Mouse (Mus musculus): Measurements from ENCODE around the gene Tnrc6b. TPM values are rescaled to one million over a fixed set of nuclear protein-coding genes. Genes with fewer than 3 reads are reported as not detected.

Gene Tnrc6b
- total and polyA plus RNA-seq, 2 experiments: 7.3 to 18.2 TPM

DNA sequence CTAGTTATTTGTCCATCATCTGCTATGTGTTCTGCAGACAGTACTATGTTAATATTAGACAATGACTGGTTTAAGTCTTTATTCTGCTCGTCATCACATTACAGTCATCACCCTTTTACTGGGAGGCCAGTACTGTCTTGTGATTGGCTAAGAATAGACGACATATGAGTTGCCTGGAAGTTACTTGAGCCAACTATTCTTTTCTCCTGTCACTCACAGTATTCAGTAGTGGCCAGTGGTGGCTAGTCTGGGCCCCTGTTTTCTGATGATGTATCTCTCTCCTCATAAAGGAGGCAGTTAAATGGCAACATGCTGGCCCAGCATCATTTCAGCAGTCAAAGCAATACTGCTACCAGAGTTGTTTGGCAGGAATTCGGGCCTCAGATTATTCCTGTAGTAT is 163.6 kb downstream of the Tnrc6b start:
- H3K4me1 ChIP-seq (ENCODE audit: control insufficient read depth, insufficient read depth, low read length): peaks cover 2% of the 10 kb centered on the region; the same call in 1 of the 2 replicates
- no peaks in the 10 kb centered on the region for H3K27me3 ChIP-seq (ENCODE audit: control insufficient read depth, insufficient read depth, low read length)
- no peaks in the 10 kb centered on the region for H3K79me2 ChIP-seq (ENCODE audit: control insufficient read depth, insufficient read depth, low read length)
- no peak overlapping the region for H3K9ac ChIP-seq (ENCODE audit: low read depth, low read length)
- TF ChIP-seq CTCF (IDR thresholded peaks at IDR 0.05; ENCODE audit: low read depth, low read length) (no peak), POLR2A (IDR thresholded peaks at IDR 0.05; ENCODE audit: extremely low read depth, insufficient read depth, low read length) (no peak)
- no peak overlapping the region for H3K27ac ChIP-seq (replicated peaks; ENCODE audit: insufficient read depth, low read depth, low read length)
- peaks cover 16% of the 10 kb centered on the region; the same call in 1 of the 2 replicates for H3K36me3 ChIP-seq (ENCODE audit: control insufficient read depth, insufficient read depth, low read length)
- WGBS: 87% methylated on average over 3 of the region's 3 CpGs
- no peak for DNase-seq (ENCODE audit: extremely low read depth, low read depth, low spot score)
- no peak overlapping the region for H3K4me3 ChIP-seq (ENCODE audit: insufficient read depth, low read depth, low read length)

DNA sequence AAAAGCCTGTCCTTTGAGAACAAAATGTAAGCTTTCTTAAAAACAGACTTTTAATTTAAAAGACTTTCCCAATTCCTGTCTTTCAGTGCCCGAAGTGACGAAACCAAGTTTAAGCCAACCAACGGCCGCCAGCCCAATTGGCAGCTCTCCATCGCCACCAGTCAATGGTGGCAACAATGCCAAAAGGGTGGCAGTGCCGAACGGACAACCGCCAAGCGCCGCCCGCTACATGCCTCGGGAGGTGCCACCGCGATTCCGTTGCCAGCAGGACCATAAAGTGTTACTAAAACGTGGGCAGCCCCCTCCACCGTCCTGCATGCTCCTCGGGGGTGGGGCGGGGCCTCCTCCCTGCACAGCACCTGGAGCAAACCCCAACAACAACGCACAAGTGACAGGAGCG is 165.1 kb downstream of the Tnrc6b start:
- no peak overlapping the region for H3K27ac ChIP-seq (replicated peaks; ENCODE audit: insufficient read depth, low read depth, low read length)
- peaks cover 2% of the 10 kb centered on the region; the same call in 1 of the 2 replicates for H3K4me1 ChIP-seq (ENCODE audit: control insufficient read depth, insufficient read depth, low read length)
- WGBS: 37% methylated on average over 21 of the region's 21 CpGs
- H3K27me3 ChIP-seq (ENCODE audit: control insufficient read depth, insufficient read depth, low read length): no peaks in the 10 kb centered on the region
- H3K79me2 ChIP-seq (ENCODE audit: control insufficient read depth, insufficient read depth, low read length): 0 out of 2 replicates have a peak, but pooled peaks cover 4% of the 10 kb centered on the region
- no peak overlapping the region for H3K4me3 ChIP-seq (ENCODE audit: insufficient read depth, low read depth, low read length)
- DNase-seq (ENCODE audit: extremely low read depth, low read depth, low spot score): peak; percentile 79
- no peak for TF ChIP-seq CTCF (IDR thresholded peaks at IDR 0.05; ENCODE audit: low read depth, low read length)
- TF ChIP-seq POLR2A (IDR thresholded peaks at IDR 0.05; ENCODE audit: extremely low read depth, insufficient read depth, low read length): no peak
- H3K36me3 ChIP-seq (ENCODE audit: control insufficient read depth, insufficient read depth, low read length): peaks cover 25% of the 10 kb centered on the region
- no peak overlapping the region for H3K9ac ChIP-seq (ENCODE audit: low read depth, low read length)

DNA sequence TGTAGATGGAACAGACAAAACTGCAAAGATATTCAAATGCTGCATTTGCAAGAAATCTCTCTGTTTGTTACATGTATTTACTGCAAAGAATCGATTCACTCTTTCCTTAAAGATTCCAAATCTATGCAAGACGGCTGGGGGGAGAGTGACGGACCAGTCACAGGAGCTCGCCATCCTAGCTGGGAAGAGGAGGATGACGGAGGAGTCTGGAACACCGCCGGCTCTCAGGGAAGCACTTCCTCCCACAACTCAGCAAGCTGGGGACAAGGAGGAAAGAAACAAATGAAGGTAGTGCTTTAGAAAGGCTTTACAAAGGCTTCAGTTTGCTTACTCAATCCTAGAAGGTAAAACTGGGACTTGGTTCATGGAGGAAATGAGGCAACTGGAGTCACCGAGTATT is 173.0 kb downstream of the Tnrc6b start:
- 85% methylated on average over 8 of the region's 8 CpGs for WGBS
- H3K9ac ChIP-seq (ENCODE audit: low read depth, low read length): no peak overlapping the region
- H3K27ac ChIP-seq (replicated peaks; ENCODE audit: insufficient read depth, low read depth, low read length): no peak overlapping the region
- TF ChIP-seq POLR2A (IDR thresholded peaks at IDR 0.05; ENCODE audit: extremely low read depth, insufficient read depth, low read length): no peak
- TF ChIP-seq CTCF (IDR thresholded peaks at IDR 0.05; ENCODE audit: low read depth, low read length): no peak
- H3K4me3 ChIP-seq (ENCODE audit: insufficient read depth, low read depth, low read length): no peak overlapping the region
- H3K27me3 ChIP-seq (ENCODE audit: control insufficient read depth, insufficient read depth, low read length): no peaks in the 10 kb centered on the region
- H3K79me2 ChIP-seq (ENCODE audit: control insufficient read depth, insufficient read depth, low read length): 0 out of 2 replicates have a peak, but pooled peaks cover 4% of the 10 kb centered on the region
- peaks cover 66% of the 10 kb centered on the region for H3K36me3 ChIP-seq (ENCODE audit: control insufficient read depth, insufficient read depth, low read length)
- H3K4me1 ChIP-seq (ENCODE audit: control insufficient read depth, insufficient read depth, low read length): no peaks in the 10 kb centered on the region
- DNase-seq (ENCODE audit: extremely low read depth, low read depth, low spot score): no peak

DNA sequence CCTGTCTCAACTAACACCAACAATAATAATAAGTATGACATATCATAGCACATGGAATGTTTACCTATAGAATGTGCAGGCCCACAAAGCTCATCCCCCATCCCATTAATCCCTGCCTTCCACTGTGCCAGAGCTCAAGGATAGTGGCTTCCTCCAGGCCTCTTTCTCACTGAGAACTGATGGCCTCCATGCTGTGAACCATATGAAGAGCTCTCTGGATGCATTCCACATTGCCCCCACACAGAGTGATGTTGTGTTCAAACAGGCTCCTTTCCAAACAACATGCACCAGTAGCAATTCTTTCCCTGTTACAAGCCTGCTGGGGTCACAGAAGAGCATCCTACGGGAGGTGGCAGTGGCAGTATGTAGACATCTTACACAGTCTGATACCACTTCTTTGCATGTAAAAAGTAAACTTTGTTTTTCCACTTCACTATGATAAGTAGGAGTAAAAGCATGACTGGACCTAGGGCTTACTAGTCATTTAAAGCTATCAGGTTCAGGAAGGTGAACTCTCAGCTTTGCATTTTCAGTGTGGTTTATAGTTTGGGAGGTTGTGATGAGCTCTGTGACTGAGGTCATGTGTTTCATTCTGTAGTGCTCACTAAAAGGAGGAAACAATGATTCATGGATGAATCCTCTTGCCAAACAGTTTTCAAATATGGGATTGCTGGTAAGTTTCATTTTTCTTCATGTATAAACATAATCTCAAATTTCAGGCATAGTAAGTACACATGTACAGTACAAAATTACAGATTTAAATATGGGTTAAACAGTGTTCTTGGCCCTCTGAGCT is 175.4 kb downstream of the Tnrc6b start:
- 98% methylated on average over 1 of the region's 1 CpGs for WGBS
- Histone ChIP-seq H3K27ac (replicated peaks; ENCODE audit: insufficient read depth, low read depth, low read length) (no peak overlapping the region), H3K4me1 (ENCODE audit: control insufficient read depth, insufficient read depth, low read length) (no peaks in the 10 kb centered on the region), H3K27me3 (ENCODE audit: control insufficient read depth, insufficient read depth, low read length) (no peaks in the 10 kb centered on the region), H3K79me2 (ENCODE audit: control insufficient read depth, insufficient read depth, low read length) (no peaks in the 10 kb centered on the region), H3K4me3 (ENCODE audit: insufficient read depth, low read depth, low read length) (no peak overlapping the region), H3K36me3 (ENCODE audit: control insufficient read depth, insufficient read depth, low read length) (peaks cover 61% of the 10 kb centered on the region), H3K9ac (ENCODE audit: low read depth, low read length) (no peak overlapping the region)
- no peak for DNase-seq (ENCODE audit: extremely low read depth, low read depth, low spot score)
- no peak for TF ChIP-seq CTCF (IDR thresholded peaks at IDR 0.05; ENCODE audit: low read depth, low read length)
- no peak for TF ChIP-seq POLR2A (IDR thresholded peaks at IDR 0.05; ENCODE audit: extremely low read depth, insufficient read depth, low read length)

DNA sequence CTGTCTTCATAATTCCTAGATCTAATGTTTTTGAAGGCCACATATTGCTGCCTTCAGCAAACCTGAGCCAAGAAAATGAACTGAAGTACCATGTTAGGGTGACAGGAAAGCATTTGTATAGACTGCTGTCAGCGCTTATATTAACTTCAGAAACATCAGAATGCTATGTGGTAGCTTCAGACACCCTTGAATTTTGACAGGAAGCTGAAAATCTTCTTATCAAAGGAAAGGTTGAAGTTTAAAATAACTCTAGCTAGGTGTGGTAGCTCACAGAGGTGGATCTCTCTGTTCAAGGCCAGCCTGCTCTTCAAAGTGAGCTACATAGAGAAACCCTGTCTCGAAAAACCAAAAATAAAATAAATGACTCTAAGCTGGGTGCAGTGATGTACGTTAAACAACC is 181.2 kb downstream of the Tnrc6b start:
- no peak for DNase-seq (ENCODE audit: extremely low read depth, low read depth, low spot score)
- H3K4me1 ChIP-seq (ENCODE audit: control insufficient read depth, insufficient read depth, low read length): no peaks in the 10 kb centered on the region
- no peaks in the 10 kb centered on the region for H3K27me3 ChIP-seq (ENCODE audit: control insufficient read depth, insufficient read depth, low read length)
- H3K36me3 ChIP-seq (ENCODE audit: control insufficient read depth, insufficient read depth, low read length): peaks cover 62% of the 10 kb centered on the region
- 96% methylated on average over 3 of the region's 3 CpGs for WGBS
- H3K9ac ChIP-seq (ENCODE audit: low read depth, low read length): no peak overlapping the region
- TF ChIP-seq POLR2A (IDR thresholded peaks at IDR 0.05; ENCODE audit: extremely low read depth, insufficient read depth, low read length) (no peak), CTCF (IDR thresholded peaks at IDR 0.05; ENCODE audit: low read depth, low read length) (no peak)
- H3K4me3 ChIP-seq (ENCODE audit: insufficient read depth, low read depth, low read length): no peak overlapping the region
- no peak overlapping the region for H3K27ac ChIP-seq (replicated peaks; ENCODE audit: insufficient read depth, low read depth, low read length)
- H3K79me2 ChIP-seq (ENCODE audit: control insufficient read depth, insufficient read depth, low read length): no peaks in the 10 kb centered on the region

DNA sequence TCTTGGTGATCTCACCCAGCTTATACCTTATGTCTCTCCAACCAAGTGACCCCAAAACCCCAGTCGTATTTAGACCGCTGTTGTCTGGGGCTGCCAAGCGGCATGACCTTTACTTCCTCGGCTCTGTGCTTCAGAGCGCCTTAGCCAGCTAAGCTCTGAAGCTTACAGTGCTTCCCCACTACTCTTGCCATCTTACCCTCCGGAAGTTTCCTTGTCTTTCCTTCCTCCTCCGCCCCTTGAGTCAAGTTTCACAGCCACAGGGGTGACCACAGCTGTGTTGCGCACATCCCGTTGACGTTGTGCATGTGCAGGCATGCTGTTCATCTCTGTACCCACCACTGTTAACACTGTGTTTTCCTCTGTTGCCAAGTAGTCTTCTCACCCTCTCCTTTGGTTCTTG is 185.6 kb downstream of the Tnrc6b start:
- no peaks in the 10 kb centered on the region; the same call in 1 of the 2 replicates for H3K79me2 ChIP-seq (ENCODE audit: control insufficient read depth, insufficient read depth, low read length)
- H3K9ac ChIP-seq (ENCODE audit: low read depth, low read length): no peak overlapping the region
- no peak overlapping the region for H3K4me3 ChIP-seq (ENCODE audit: insufficient read depth, low read depth, low read length)
- no peak for DNase-seq (ENCODE audit: extremely low read depth, low read depth, low spot score)
- no peaks in the 10 kb centered on the region for H3K4me1 ChIP-seq (ENCODE audit: control insufficient read depth, insufficient read depth, low read length)
- H3K36me3 ChIP-seq (ENCODE audit: control insufficient read depth, insufficient read depth, low read length): peaks cover 56% of the 10 kb centered on the region
- H3K27me3 ChIP-seq (ENCODE audit: control insufficient read depth, insufficient read depth, low read length): no peaks in the 10 kb centered on the region
- H3K27ac ChIP-seq (replicated peaks; ENCODE audit: insufficient read depth, low read depth, low read length): no peak overlapping the region
- no peak for TF ChIP-seq POLR2A (IDR thresholded peaks at IDR 0.05; ENCODE audit: extremely low read depth, insufficient read depth, low read length)
- TF ChIP-seq CTCF (IDR thresholded peaks at IDR 0.05; ENCODE audit: low read depth, low read length): no peak
- 81% methylated on average over 10 of the region's 10 CpGs for WGBS
